Mouse (Mus musculus) T-cell, adult 2 months (primary cell): ENCODE data around the gene Bbs4.

ENCODE experiments used
- DNase-seq: peaks from one replicate; pipeline ENCODE4 v3.0.0; 2022; ENCODE audit warnings: low spot score

Gene Bbs4

DNA sequence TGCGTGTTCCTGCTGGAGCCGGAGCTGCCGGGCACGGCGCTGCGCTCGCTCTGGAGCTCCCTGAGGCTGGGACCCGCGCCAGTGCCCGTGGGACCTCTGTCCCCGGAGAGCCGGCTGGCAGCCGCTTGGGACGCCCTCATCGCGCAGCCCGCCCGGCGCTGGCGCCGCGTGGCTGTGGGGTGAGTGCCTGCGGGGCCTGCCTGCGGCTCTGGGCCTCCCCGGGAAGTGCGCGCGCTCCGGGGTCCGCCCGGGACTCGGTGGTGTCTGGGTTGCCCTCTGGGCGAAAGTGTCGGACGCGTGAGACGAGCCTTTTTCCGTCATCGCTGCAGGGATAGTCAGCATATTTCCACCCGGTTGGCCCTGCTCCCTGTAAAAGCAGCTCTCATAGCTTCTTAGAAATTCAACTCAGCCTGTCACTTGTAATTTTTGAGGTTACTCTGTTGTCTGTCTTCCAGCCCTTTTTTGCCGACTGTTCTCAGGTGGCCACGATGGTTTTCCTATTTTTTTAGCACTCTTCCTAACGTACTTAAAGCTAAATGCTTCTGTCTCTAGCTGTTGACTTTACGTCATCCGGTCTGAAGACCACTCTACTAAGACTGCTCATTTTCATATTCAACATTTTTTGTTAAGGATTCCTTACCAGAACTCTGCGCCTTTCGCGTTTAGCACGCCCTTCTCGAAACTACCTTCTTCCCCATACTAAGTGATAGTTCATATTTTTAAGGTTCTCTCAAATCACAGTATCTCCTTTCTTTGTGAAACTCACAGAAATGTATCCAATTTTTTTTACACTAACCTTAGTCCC lies 61.4 kb downstream of the Bbs4 start:
- no peak for DNase-seq

DNA sequence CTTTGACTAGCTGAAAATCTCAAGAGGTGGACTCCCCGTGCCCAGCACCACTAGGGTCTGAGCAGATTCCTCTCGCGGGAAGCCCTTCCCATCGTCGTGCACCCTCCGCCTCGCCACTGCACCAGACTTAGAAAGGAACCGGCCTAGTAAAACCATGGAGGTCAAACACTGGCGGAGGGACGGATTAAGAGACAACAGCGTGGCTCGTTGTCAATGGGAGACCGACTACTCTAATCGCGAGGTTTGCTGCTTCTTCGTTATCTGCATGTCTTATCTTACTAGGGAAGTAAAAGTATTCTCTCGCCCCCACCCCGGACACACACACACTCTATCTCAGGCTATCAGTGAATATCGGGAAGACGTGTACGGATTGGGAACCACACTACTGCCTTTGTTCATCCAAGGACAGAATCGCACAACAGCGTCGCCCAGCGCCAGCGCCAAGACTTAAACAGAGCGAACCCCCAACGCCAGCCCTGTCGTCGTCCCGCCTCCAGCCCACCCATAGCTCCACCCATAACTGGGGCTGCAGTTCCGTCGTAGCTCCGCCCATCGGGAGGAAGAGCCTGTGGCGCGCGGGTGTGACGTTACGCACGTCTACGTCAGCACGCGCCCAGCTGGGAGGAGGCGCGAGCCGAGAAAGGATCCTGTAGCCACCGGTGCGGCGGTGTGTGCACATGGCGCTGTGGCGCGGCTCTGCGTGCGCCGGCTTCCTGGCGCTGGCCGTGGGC lies 62.2 kb downstream of the Bbs4 start, which contains the start of gene Adpgk:
TSS of gene Adpgk (plus strand) at position 602 of the 731 bp plus-strand sequence.
- peak; percentile 99 for DNase-seq

DNA sequence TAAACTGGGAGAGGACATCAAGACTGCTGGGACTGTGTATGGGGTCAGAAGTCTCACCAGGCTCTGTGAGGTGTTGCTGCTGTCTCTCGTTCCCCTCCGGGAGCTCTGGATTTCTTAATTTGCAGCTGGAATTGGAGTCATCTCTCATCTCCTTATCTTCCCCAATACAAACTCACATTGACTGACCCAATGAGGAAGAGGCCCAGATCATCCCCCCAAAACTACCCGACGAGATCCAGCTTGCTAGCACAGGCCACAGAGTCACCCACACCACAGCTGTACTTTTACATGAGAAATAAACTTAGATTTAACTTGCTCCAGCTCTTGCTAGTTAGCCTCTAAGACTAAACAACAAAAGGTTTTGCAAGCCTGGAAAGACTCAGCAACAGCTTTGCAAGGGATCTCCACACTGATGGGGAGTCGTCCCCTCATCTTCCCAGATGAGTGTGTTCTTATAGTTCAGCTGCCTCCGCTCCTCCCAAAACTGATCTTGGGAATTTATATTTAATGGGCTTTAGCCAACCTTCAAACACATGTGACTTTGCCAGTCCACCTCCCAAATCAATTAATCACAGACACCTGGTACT lies 63.7 kb downstream of the Bbs4 start:
- DNase-seq, result no peak

DNA sequence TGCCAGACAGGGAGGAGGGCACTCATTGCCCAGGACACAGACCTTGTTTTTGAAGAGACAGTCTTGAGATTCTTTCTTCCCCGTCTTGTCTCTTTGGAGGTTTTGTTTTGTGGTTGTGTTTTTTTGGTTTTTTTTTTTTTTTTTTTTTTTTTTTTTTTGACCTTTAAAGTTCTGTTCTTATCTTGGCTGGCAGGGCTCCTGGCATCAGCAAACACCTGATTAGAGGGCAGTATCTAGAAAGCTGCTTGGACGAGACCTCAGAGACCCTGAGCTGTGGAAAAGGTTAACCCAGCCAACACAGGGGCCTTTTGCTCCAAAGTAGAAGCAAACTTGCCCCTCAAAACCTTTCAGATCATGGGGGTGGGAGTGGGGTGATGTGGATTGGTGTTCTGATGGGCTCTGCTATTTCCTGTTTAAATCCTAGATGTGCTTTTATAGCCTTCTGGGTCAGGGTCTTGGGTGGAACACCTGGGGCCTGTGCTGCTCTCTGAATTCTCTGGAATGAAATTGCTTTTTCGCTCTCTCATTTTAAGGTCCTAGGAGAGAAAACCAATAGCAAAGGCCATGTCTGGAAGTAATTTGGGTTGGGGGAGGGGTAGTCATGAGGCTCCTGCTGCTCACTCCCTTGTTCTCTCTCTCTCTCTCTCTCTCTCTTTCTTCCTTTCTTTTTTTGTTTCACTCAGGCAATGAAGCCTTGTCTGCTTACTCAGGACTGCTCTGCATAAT lies 64.5 kb downstream of the Bbs4 start:
- DNase-seq, result no peak

DNA sequence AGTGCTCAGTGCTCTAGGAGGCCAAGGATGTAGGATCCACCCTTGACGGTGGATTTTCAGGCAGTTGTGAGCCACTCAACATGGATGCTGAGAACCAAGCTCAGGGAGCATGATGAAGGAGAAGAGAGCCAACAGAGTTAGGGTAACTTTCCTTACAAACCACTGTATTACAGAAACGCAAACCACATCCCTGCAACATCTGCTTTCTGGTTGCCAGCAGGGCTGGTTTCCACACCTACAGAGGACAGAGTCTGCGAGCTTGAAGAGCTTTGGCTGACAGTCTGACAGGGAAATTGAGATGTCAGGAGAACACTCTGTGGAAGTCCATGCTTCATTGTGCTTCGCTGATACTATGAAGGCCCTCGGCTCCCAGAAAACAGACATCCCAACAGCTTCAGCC lies 65.2 kb downstream of the Bbs4 start:
- no peak for DNase-seq

DNA sequence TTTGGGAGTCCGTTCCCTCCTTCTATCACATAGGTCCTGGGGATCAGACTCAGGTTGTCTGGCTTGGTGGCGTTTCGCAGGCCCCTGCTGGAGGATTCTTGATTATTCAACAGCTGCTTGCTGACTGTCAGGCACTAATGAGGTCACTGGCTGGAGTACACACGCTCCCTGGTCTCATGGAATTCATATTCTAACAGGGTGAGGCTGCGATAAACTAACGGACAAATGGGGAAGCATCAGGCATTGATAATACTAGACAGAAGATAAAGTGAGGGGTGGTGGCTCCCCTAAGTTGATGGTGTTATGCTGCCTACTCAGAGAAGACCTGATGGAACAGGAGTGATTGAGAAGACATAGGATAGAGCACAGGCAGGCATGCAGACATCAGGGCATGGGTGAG lies 67.7 kb downstream of the Bbs4 start:
- DNase-seq, result no peak

DNA sequence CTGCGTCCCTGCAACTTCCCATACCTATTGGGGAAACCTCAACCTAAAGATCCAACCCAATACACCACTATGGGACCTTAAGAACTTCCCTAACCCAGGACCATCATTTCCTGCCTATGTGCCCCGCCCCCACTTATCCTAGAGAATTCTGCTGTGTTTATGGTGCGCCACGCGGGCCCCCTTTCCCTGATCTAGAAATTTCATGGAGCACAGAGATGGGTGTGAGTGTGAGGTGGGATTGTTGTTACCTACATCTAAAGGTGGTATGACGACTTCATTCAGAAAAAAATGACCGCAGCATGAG lies 70.7 kb downstream of the Bbs4 start:
- DNase-seq, result no peak

DNA sequence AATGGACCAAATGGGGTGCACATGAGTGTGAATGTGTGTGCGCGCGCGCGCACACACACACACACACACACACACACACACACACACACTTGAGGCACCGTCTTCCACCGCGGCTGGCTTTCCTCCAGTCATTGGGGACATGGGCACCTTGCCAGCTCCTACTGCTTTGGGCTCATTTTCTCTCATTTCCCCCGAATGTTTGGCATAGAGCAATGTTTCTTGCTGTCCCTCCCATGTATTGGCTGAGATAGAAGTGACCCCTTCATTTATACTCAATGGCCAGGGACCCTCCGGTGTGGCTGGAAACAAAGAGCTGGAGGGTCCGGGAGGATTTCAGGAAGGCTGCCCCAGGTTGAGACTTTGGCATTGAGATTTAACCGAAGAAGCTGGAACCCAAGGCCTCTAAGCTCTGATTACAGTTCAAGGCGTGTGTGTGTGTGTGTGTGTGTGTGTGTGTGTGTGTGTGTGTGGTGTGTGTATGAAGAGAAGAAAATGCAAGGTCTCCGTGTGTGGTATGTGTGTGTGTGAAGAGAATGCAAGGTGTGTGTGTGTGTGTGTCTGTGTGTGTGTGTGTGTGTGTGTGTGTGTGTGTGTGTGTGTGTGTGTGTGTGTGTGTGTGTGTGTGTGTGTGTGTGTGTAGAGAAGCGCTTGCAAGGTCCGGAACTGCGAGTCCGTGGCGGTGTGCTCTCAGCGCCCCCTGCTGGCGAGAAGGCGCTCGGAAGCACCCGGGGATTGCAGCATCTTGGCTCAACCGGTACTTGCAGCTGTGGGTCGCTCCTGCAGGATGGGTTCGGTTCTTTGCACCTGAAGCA lies 71.2 kb downstream of the Bbs4 start:
- peak; percentile 71 for DNase-seq

DNA sequence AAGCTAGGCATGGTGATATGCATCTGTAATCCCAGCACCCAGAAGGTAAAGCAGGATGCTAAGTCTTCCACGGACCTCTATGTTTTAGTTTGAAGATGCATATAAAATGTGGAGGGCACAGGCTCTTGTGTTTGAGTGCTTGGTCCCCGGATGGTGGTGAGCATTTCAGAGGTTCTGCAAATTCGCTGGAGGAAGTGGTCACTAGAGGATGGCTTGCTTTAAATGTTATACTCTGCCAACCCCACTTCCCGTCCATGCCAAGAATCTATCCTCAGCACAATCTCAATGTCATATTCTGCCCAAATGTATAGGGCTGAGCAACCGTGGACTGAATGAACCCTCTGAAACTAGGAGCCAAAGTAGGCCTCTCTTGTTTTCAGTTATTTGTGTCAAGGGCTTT lies 72.4 kb downstream of the Bbs4 start:
- no peak for DNase-seq

DNA sequence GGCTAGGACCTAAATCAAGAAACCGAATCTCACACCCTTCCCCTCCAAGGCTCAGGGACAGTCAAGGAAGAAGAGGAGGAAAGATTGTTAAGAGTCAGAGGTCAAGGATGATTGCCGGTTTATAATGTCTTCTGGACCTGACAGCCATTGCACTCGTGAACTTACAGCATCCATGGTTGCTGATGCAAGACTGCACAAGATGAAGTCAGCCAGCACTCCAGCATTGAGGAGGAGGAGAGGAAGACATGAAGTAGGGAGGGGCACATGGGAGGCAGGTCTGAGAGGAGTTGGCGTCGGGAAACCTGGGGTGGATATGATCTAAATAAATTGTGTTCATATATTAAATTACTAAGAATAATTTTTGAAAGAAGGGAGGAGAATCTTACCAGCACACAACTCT lies 74.6 kb downstream of the Bbs4 start:
- no peak for DNase-seq

DNA sequence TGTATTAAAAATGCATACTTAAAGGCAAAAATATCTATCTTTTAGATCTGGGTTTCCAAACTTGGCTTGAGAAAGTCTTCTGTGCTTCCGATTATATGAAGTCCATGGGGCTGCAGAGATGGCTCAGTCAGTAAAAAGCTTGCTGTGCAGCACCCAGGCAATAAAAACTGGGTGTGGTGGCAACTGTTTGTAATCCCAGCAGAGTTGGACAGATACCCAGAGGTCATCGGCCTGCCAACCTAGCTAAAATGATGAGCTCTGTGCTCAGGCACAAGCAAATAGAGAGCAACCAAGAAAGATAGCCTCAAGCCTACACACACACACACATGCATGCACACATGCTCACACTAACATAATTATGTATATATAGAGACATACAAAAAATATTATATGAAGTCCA lies 75.1 kb downstream of the Bbs4 start:
- DNase-seq, result no peak

DNA sequence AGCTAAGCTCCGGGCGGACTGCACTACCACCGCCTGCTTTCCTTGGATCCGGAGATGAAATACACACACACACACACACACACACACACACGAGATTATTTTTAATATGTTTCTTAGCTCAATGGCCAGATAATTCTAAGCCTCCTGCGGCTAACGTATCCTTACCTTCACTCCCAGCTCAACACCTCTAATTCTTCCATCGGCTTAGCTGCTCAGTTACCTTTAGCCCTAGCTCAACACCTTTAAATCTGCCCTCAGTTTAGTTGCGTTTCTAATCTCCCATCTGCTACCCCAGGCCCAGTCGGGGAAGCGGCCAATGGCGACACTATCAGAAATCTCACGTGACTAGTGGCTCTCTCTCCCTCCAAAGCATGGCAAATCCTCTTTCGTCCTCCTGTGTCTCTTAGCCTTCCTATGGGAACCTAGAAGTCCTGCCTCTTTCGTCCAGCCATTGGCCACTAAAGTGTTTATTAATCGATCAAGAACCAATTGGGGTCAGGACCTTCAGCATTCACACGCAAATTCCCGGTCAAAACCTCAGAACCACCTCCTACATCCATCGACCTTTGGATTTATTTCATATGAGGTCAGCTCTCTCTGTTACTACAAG lies 78.4 kb downstream of the Bbs4 start:
- no peak for DNase-seq

DNA sequence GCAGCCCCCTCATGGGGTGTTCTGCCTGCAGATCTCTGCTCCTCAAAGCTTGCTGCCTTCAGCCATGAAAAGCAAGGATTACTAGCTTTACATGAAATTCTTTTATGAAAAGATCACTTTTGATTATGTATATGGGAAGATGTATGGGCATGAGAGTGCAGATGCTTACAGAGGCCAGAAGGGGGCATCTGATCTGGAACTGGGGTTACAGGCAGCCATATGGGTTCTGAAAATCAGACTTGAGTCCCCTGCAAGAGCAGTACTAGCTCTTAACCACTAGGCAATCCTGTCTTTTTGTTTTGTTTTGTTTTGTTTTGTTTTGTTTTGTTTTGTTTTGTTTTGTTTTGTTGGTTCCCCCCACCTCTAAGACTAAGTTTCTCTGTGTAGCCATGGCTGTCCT lies 80.1 kb downstream of the Bbs4 start:
- no peak for DNase-seq
